Mouse (Mus musculus): Measurements from ENCODE around the gene Tac4.

The Tac4 gene

DNA sequence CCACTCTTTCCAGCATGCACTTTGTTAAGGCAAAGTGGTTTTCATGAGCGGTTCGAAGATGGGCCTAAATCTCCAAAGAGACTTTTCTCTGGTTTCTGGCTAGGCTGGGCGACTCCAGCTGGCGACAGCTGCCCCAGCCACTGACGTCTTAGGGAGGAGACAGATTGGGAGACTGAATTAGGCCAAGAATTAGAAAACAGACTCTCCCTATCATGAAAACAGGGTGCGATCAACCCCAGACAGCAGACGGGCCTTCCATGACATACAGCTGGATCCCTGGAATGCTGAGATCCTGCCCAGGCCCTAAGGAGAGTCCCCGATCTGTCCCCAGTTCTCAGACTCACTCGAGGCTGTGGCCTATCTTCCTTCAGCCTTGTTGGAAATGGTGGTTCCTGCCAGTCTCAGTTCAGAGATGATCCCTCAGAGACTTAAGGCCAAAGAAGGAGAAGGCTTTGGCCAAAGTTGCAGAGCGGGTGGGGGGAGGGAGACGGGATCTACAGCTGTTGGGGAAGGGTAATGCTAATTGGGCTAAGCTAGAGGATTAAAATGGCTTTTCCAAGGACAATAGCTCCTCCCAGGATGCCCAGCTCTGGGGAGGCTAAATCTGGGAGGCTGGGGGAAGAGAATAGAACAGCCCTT, 2.6 kb downstream of the Tac4 start:
- no peak for DNase-seq (ENCODE audit: low spot score in 2 of 2)

DNA sequence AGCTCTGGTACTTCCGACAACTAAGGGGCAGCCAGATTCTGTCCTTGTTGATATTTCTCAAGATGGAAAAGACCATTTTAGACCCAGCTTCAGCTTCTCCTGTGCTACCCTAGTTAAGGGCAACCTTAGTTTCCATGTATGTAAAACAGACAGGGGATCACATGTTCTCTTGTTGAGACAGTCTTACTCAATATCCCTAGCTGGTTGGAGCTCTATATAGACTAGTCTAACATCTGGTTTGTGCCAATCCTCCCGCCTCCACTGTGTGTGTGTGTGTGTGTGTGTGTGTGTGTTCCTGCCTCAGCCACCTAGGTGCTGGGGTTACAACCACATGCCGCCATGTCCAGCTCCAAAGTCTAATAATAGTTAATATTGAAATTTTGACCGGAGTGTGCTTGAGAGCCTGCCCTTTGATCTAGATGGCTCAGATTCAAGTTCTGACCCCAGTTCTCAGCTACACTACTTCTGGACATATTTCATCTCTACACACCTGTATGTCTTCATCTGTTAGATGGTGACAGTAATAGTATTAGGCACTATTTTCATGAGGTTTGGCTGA, 3.2 kb downstream of the Tac4 start:
- DNase-seq (ENCODE audit: low spot score in 2 of 2): no peak

DNA sequence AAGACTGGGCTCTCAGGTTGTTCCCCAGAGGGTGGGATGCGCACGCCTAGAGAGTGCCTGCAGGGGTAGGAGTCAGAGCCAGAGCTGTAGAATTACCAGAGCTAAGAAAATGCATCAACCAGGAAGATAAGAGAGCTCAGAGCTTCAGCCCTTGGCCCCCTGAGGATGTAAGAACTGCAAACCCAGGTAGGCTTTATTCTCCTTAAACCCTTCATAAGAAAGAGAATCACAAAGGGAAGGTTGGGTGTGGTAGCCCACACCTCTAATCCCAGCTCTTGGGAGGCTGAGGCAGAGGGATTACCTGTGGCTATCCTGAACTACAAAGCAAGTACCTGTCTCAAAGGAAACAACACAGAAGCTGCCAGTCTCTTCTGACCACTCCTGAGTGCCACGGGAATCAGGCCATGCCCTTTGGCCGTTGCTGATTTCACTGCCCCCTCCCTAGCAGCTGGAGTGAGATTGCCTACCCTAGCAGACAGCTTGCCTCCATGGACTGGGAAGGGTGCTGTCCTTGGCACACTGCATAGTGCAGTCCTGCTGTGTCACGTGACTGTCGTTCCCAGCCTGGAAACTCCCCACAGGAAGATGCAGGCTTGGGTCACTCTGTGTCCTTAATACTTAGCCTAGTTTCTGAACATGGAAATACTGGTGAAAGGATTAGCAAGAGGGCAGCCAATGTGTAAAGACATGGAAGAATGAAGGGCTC, 5.4 kb downstream of the Tac4 start:
- DNase-seq (ENCODE audit: low spot score in 2 of 2): no peak

DNA sequence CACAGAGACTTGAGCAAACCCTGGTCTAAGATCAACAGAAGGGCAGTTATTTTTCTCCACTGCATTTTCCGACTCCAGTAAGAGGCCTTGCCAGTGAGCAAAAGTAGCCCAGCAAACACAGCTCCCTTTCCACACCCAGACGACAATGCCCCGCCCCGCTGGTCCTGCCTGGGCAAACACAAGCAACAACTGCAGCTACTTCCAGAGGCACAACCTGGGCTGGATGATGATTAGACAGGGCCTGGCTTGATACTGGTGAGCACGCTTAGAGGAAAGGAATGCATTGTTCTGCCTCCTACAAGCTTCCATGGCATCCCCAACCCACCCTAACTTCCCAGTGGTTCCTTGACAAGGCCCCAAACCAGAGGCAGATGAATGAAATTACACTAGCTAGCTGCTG, 12.3 kb downstream of the Tac4 start:
- DNase-seq (ENCODE audit: low spot score in 2 of 2): no peak

DNA sequence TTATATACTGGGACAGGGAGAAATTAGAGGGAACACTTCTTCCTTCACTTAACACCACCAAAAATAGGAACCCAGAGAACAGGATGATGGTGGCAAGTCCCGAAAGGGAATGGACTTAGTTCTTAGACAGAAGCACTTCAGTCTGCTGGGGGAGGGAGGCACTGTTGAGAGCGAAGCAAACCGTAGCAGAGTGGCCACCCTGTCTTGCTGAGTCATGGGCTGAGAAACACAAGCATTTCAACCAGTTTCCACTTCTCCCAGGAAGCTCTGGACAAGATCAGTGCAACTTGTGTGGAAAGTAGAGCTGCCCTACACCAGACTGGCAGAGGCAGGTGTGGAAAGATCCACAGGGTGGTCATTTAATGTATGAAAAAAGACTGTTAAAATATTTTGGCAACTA, 13.3 kb downstream of the Tac4 start:
- no peak for DNase-seq (ENCODE audit: low spot score in 2 of 2)

DNA sequence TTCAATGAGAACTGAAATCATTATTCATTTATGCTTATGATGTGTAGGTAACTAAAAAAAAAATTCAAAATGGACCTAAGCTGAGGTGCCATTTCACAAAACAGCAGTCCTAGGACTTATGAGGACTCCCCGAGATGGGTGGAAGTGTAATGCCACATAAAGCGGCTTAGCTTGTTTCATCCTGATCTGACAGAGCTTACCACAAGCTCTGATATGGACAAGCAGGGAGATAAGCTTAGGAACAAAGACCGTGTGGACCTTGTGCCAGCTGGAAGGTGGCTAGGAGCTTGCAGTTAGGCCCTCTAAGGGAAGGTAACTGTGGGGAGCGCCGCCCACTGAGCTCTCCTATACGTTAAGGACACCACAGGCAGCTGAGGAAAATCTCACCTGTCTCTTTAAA, 14.7 kb downstream of the Tac4 start:
- no peak for DNase-seq (ENCODE audit: low spot score in 2 of 2)

DNA sequence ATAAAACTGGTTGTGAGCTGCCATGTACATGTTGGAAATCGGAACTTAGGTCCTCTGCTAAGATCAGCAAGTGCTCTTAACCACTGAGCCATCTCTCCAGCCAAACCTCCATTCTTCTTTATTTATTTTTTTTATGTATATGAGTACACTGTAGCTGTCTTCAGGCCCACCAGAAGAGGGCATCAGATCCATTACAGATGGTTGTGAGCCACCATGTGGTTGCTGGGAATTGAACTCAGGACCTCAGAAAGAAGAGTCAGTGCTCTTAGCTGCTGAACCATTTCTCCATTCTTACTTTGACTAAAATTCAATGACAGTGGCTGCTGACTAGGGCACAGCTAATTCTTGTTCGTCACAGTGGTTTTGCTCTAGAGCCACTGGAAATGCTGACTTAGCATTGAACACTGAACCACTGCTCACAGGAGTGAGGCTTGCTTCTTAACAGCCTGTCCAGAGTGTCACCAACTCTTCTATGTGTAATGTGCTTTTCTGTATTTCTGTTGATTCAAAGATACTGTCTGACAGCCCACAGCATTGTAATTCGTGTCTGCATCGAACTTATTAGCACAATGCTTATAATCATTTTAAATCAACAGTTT, 17.8 kb downstream of the Tac4 start:
- no peak for DNase-seq (ENCODE audit: low spot score in 2 of 2)

DNA sequence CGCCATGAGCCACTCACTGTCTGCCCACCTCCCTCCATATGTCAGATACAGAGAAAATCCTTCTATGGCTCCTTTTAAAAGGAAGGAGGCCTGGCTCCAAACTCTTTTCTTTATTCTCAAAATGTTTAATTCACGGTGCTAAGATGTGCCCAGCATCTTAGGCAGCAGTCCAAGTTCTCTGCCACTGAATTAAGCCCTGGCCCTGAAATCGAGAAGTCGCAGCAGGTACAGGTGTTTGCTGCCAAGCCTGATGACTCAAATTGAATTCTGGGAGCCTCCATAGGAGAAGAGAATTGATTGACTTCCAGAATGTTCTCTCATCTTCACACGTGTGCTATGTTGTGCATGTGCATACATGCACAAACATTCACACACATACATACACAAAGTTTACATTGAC, 21.0 kb downstream of the Tac4 start:
- no peak for DNase-seq (ENCODE audit: low spot score in 2 of 2)

DNA sequence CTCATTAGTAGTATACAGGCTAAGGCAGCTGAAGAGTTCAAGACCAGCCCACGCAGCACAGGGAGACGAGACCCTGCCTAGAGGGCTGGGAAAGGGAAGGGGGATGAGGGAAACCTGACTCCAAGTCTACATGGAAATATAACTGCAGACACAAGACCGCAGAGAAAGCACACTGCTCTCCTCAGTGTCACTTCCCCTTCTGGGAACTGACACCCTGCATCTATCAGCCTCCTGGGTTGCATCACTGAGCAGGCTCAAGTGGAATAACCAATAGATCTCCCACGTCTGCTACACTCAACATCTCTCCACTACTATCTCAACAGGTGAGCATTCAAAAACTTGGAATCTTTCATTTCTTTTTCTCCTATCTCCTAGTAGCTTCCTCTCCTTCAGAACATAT, 30.7 kb downstream of the Tac4 start:
- DNase-seq (ENCODE audit: low spot score in 2 of 2): no peak

DNA sequence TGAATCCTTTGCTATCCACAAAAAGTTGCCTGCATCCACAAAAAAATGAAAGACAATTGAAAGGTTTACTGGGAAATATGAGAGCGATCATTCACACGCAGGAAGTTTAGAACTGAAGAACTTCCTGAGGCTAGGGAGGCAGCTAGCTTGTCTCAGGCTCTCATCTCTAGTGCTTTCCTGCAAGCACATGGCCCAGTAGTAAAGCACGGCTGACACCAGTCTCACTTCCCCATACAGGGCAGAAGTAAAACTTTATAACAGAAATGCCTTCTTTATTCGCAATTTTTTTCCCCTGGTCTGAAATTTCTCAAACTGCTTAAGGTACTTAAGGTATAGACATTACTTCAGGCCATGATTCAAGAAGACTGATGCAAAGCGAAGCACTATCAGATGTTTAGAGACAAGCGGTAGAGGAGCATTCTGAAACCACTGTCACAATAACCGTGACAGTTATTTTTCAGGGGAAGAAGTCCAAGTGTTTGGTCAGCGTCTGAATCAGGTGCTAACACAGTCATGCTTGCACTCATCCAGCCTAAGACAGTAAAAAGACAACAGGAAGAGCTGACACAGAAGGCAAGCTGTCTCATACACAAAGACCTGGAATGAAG, 31.8 kb downstream of the Tac4 start:
- DNase-seq (ENCODE audit: low spot score in 2 of 2): no peak

DNA sequence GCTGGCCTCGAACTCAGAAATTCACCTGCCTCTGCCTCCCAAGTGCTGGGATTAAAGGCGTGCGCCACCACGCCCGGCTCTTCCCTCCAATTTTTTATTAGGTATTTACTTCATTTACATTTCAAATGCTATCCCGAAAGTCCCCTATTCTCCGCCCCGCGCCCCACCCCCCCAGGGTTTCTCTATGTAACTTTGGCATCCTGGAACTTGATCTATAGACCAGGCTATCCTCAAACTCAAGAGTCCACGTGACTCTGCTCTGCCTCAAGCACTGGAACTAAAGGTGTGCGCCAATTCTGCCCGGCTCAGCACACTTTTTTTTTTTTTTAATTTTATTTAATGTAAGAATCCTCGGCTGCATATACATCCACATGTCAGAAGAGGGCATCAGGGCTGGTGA, 34.4 kb downstream of the Tac4 start:
- no peak for DNase-seq (ENCODE audit: low spot score in 2 of 2)

DNA sequence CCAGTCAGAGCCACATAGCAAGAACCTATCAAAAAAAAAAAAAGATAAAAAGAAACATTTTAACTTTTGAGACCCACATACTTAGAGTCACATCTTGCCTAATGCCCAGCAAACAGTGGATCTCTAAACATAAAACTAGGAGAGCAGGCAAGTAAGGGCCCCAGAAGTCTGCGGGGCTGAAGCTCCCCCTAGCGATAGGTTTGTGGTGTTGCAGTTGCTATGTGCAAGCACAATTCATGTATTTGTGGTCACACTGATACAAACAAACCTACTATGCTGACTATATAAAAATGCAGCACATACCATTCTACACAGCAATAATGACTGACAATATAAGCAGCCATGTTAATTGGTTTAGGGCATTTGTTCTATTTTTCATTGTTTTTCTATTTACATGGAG, 36.8 kb downstream of the Tac4 start:
- DNase-seq (ENCODE audit: low spot score in 2 of 2): no peak

DNA sequence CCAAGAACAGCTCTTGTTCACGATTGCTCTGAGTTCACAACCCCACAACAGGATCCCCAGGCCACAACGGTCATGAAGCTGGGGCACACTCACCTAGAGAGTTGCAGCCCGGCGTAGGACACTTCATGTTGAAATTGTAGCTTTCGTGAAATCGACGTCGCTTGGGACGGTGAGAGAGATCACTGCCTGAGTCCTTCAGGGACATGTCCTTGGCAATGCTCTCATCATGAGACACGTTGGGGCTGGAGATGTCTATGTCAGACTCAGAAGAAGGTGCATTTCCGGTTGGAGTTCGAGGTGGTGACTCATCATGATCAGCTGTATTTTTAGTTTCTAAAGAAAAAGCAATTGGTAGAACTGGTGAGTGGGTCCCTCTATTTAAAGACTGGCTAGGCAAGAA, 38.6 kb downstream of the Tac4 start:
- no peak for DNase-seq (ENCODE audit: low spot score in 2 of 2)

DNA sequence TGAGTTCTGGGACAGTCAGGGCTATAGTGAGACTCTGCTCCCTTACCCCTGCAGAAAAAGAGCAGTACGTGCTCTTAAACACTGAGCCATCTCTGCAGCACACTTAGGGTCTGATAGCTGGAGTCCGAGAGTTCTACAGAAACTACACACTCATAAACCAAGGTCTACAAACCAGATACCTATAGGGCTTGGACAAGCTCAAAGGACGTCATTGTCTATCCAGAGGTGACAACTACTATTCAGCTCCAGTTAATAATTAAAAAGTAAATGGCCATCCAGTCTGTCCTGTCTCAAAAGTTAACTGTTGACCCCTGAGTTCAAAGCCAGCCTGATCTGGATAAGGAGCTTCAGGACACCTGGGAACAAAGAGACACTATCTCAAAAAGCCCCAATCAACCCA, 40.4 kb downstream of the Tac4 start:
- no peak for DNase-seq (ENCODE audit: low spot score in 2 of 2)

DNA sequence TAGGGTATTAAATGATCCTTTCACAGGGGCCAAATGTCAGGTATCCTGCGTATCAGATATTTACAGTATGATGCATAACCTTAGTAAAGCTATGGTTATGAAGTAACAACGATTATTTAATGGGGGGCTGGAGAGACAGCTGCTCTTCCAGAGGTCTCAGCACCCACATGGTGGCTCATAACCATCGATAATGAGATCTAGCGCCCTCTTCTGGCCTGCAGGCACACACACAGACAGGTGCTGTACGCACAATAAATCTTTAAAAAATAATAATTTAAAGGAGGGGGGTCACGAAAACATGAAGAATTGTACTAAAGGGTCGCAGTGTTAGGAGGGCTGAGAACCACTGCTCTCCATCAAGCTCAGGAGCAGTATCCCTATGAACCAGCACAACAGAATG, 44.3 kb downstream of the Tac4 start:
- no peak for DNase-seq (ENCODE audit: low spot score in 2 of 2)

DNA sequence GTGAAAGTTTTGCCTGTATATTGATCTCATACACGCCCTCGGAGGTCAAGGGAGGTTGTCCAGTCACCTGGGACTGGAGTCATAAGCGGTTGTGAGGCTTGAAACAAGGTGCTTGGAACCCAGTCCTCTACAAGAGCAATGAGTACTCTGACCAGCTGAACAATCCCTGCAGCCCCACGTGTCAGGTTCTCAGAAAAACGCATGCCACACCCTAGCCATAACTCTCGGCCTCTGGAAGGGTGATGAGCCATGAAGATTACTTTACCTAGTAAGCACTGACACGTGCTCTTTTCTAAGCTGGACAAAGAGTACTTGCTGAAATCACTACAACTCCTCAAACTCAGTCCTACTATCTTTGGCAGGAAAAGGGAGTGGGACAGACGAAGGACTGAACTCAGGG, 46.2 kb downstream of the Tac4 start:
- no peak for DNase-seq (ENCODE audit: low spot score in 2 of 2)

DNA sequence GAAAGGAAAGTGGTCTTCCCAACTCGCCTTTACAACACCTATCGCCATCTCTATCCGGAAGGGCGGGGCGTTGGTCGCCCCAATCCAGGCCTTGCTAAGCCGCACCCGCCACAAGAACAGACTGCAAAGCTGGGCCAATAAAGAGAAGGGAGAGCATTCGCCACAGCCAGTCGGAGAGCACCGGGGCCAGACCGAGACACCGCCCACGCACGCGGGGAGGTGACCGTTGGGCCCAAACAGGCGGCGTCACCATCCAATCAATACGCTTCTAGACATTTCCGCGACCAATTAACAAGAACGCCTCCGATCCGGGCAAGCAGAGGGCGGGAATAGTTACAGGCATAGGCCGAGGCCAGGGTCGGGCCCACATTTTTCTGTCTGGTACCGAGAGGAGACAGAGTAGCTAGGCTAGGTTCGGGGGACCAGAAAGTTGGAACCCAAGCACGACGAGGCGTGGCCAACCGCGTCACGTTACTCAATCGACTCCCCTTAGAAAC, 48.2 kb downstream of the Tac4 start:
- DNase-seq (ENCODE audit: low spot score in 2 of 2): peak; percentile 97 to 99

DNA sequence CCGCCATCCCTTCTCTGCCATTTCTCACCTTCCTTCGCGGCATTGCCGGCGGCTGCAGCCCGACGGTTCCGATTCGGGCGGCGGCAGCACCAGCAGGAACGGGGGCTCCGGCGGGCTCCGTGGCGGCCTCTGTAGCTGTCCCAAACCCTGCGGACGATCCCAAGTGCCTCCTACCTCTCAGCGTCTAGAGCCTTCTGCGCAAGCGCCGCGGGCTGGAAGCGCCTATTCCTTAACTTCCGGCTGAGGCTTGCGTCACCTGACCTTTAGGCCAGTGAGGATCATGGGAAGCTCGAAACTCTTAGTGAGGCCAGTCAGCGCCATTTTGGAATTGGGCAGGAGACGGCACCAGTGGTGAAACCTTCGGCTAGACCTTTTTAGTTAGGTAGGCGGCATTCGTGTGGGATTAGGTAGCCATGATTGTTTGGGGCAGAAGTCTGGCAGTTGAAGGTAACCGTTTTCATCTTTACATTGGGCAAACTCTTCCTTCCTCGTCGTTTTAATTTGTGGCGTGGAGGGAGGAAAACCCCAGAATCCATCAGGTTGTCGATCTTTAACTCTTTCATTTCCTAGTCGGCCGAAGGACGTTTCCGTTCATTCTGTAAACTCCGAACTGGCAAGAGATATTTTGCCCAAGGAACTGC, 48.8 kb downstream of the Tac4 start, which contains the start of gene Kat7:
Gene Kat7, minus strand, starts transcription at position 240 of the 641 bp plus-strand sequence.
- DNase-seq (ENCODE audit: low spot score in 2 of 2): peak; percentile 99

DNA sequence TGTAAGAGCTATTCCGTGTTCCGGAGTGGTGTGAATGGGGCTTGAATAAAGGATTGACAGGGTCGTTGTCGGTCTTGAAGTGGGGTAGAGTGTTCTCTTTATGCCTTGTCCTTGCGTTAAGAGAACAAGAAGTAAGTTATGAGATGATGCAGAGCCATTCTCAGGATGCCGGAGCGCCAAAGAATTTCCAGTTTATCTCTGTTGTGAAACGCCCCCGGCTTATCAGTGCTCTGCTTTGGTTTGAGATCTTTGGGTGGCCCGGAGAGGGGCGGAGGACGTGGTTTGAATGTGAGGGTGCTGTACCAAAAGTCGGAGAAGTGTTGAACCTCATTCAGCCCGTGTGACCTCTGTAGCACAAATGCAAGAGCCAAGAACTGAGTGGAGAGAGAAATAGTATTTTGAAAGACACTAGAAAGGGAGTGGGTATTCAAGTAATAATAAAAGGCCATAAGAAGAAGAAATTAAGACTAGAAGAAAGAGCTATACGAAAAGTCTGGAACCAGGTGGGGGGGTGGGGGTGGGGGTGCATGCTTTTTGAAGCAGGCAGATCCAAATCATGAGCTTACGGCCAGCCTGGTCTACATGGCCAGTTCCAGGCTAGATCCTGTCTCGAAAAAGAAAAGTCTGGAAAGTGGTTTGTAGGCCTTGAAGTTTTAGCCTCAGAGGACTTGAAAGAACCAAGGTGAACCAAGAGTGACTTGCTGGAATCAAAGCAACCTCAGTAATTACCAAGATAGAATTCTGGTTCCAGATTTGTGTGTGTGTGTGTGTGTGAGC, 49.5 kb downstream of the Tac4 start:
- peak in 1 of 2 experiments; percentile 43 for DNase-seq (ENCODE audit: low spot score in 2 of 2)

DNA sequence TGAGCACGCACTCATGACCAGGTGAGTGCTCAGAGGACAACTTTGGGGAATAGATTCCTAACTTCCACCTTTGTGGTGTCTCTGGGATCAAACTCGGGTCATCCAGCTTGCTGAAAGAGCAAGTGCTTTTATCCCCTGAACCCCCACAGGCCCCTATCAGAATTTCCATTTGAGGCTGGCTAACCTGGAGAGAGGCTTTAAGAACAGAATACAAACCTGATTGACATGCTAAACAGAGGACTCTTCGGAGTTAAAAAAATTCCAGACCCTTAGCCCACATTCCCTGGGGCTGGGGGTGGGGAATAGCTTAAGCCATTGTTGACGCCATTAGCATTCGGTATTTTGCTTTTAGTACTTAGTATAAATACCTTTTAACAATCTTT, 50.1 kb downstream of the Tac4 start:
- DNase-seq (ENCODE audit: low spot score in 2 of 2): no peak

Data from right cerebral cortex, adult 2 months (tissue).